Mouse (Mus musculus) embryonic fibroblast, embryonic 13.5 days (primary cell): ENCODE results near the gene Cyb5d1.

Source experiments
- CTCF ChIP-seq: IDR thresholded peaks from 2 replicates; pipeline ENCODE4 v1.5.1; 2011; ENCODE audit warnings: mild to moderate bottlenecking, control low read depth, low read length, moderate library complexity, borderline replicate concordance; ENCODE audit not compliant: insufficient read depth
- POLR2A ChIP-seq: IDR thresholded peaks from 2 replicates; pipeline ENCODE4 v1.6.1; 2011; ENCODE audit warnings: low read depth, mild to moderate bottlenecking, control low read depth, low read length, moderate library complexity

GRCm38 (mm10) chr11:69368356-69369214, 26.8 kb downstream of the Cyb5d1 start:
- no peak for TF ChIP-seq CTCF
- no peak for TF ChIP-seq POLR2A
